Mouse (Mus musculus): ENCODE data around the gene Scarf1. TPM values are rescaled to one million over a fixed set of nuclear protein-coding genes. Genes with fewer than 3 reads are reported as not detected.

Gene Scarf1
- polyA plus RNA-seq, 1 experiment = 3.4 TPM

DNA sequence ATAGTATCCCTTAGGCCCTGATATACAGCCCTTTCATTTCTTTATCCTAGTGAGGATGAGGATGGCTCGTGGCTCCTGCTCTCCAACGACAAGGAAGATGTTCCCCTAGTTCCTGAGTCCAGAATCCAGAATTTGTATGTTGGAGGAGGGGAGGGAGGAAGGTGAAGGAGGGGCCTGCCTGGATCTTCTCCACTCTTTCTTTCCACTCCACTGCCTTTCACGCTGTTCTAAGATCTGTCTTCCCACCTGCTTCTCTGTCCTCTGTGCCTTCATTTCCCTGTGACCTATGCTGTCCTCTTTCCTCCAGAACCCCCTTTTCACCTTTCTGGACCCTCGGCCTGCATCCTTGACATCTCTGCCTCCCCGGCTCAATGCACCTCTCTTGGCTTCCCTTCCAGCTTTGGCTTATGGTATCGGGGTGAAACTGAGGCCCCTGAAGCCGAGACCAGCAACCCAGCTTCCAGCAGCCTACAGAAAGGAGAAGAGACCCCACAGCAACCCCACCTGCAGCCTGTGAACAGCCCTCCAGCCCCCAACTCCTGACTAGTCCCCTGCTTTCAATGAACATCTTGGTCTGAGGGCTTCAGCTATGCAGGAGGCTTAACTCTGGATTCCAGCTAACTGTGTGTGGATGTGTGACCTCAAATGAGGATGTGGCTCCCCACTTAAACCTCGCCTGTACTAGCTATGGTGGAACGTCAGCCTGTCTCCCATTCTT lies 880 bp upstream of the Scarf1 start:
- Histone ChIP-seq H3K4me3 (replicated peaks; ENCODE audit: insufficient read depth, low read depth, low read length) (no peak overlapping the region), H3K27ac (ENCODE audit: insufficient read depth, low read length) (no peak overlapping the region), H3K4me1 (ENCODE audit: control insufficient read depth, insufficient read depth, low read length) (peaks cover 4% of the 10 kb centered on the region; the same call in 1 of the 2 replicates), H3K27me3 (ENCODE audit: control insufficient read depth, insufficient read depth, low read length) (no peaks in the 10 kb centered on the region)
- WGBS = 70% methylated on average over 9 of the region's 9 CpGs
- no peak for DNase-seq
- TF ChIP-seq POLR2A (IDR thresholded peaks at IDR 0.05; ENCODE audit: borderline replicate concordance, insufficient read depth, low read length) (no peak), CTCF (IDR thresholded peaks at IDR 0.05; ENCODE audit: borderline replicate concordance, insufficient read depth, low read depth, low read length) (no peak)

DNA sequence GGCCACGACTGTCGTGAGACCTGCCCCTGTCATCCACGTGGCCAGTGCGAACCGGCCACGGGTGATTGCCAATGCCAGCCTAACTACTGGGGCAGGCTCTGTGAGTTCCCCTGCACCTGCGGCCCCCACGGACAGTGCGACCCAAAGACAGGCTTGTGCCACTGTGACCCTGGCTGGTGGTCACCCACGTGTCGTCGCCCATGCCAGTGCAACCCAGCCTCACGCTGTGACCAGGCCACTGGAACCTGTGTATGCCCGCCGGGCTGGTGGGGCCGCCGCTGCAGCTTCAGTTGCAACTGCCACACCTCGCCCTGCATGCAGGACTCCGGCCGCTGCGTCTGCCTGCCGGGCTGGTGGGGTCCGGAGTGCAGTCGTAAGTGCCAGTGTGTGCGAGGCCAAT lies 1.8 kb downstream of the Scarf1 start:
- WGBS = 88% methylated on average over 25 of the region's 25 CpGs
- H3K27ac ChIP-seq (ENCODE audit: insufficient read depth, low read length) = no peak overlapping the region
- peaks cover 4% of the 10 kb centered on the region; the same call in 1 of the 2 replicates for H3K4me1 ChIP-seq (ENCODE audit: control insufficient read depth, insufficient read depth, low read length)
- DNase-seq = no peak
- H3K27me3 ChIP-seq (ENCODE audit: control insufficient read depth, insufficient read depth, low read length) = no peaks in the 10 kb centered on the region
- H3K4me3 ChIP-seq (replicated peaks; ENCODE audit: insufficient read depth, low read depth, low read length) = no peak overlapping the region
- TF ChIP-seq POLR2A (IDR thresholded peaks at IDR 0.05; ENCODE audit: borderline replicate concordance, insufficient read depth, low read length) = no peak
- TF ChIP-seq CTCF (IDR thresholded peaks at IDR 0.05; ENCODE audit: borderline replicate concordance, insufficient read depth, low read depth, low read length) = no peak

DNA sequence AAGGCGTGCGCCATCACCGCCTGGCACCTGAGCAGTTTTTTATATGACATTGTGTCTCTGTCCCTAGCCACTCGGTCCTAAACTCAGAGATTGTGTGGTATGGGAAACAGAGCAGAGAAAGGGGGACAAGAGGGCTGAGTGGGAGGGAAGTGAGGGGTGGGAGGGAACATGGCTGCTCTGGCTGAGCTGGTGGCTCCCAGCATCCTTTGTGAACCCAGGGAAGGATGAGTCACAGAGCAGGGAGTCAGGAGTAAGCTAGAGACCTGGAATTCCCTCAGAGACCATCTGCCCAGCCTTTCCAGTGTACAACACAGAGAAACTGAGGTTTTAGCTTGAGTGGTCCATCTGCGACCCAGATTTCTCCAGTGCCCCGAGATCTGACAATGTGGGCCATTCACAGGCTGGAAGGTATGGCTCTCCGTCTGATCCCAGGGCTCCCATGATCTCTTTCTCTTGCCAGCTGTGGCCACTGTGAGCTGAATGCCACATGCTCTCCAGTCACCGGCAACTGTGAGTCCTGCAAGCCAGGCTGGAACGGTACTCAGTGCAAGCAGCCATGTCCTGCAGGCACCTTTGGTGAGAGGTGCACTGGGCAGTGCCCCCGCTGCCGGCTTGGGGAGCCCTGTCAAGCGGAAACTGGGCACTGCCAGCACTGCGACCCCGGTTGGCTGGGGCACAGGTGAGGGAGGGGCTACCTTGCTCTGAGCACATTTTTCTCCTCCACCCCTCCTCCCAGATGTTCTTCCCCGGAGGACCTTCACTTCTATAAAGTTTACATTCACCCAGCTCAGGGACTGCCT lies 6.7 kb downstream of the Scarf1 start:
- Histone ChIP-seq H3K27ac (ENCODE audit: insufficient read depth, low read length) (no peak overlapping the region), H3K27me3 (ENCODE audit: control insufficient read depth, insufficient read depth, low read length) (no peaks in the 10 kb centered on the region), H3K4me1 (ENCODE audit: control insufficient read depth, insufficient read depth, low read length) (no peaks in the 10 kb centered on the region; the same call in 1 of the 2 replicates), H3K4me3 (replicated peaks; ENCODE audit: insufficient read depth, low read depth, low read length) (no peak overlapping the region)
- DNase-seq = no peak
- TF ChIP-seq CTCF (IDR thresholded peaks at IDR 0.05; ENCODE audit: borderline replicate concordance, insufficient read depth, low read depth, low read length) (no peak), POLR2A (IDR thresholded peaks at IDR 0.05; ENCODE audit: borderline replicate concordance, insufficient read depth, low read length) (no peak)
- 57% methylated on average over 15 of the region's 15 CpGs for WGBS

DNA sequence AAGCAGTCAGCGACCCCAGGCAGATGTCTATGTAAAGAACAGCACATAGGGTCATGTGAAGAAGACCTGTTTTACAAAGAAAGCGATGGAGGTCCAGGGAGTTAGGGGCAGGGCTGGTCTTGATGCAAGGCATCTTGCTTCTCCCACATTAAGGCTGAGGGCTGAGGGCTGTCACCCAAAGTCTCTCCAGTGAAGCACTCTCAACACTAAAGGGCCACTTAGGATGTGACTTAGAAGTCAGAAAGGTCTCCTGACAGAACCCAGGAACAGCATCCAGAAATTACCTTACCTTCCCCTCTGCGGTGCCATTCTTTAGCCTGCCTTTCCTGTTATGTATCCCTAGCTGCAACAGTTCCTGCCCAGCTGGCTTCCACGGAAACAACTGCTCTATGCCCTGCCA lies 8.3 kb downstream of the Scarf1 start:
- H3K4me3 ChIP-seq (replicated peaks; ENCODE audit: insufficient read depth, low read depth, low read length) = no peak overlapping the region
- 78% methylated on average over 4 of the region's 4 CpGs for WGBS
- no peak overlapping the region for H3K27ac ChIP-seq (ENCODE audit: insufficient read depth, low read length)
- DNase-seq = no peak
- H3K4me1 ChIP-seq (ENCODE audit: control insufficient read depth, insufficient read depth, low read length) = peaks cover 11% of the 10 kb centered on the region
- no peak for TF ChIP-seq POLR2A (IDR thresholded peaks at IDR 0.05; ENCODE audit: borderline replicate concordance, insufficient read depth, low read length)
- TF ChIP-seq CTCF (IDR thresholded peaks at IDR 0.05; ENCODE audit: borderline replicate concordance, insufficient read depth, low read depth, low read length) = no peak
- no peaks in the 10 kb centered on the region for H3K27me3 ChIP-seq (ENCODE audit: control insufficient read depth, insufficient read depth, low read length)

DNA sequence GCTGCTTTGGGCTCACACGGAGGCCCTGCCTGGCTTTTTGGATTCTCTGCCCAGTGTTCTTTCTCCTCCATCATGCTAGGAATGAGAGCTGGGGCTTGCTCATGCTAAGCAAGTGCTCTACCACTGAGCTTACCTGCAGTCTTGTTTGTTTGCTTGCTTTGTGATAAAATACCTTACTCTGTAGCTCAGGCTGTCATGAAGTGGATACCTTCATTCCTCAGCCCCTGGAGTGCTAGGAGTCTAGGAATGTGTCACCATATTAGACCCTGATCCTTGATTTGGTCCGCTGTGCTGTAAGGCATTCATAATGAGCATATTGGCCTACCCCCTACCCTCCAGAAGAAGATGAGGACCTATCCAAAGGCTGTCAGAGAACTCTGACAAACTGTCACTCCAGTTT lies 9.5 kb downstream of the Scarf1 start:
- WGBS = 90% methylated on average over 2 of the region's 2 CpGs
- H3K27ac ChIP-seq (ENCODE audit: insufficient read depth, low read length) = no peak overlapping the region
- H3K4me3 ChIP-seq (replicated peaks; ENCODE audit: insufficient read depth, low read depth, low read length) = no peak overlapping the region
- no peak for TF ChIP-seq POLR2A (IDR thresholded peaks at IDR 0.05; ENCODE audit: borderline replicate concordance, insufficient read depth, low read length)
- TF ChIP-seq CTCF (IDR thresholded peaks at IDR 0.05; ENCODE audit: borderline replicate concordance, insufficient read depth, low read depth, low read length) = no peak
- DNase-seq = no peak
- H3K4me1 ChIP-seq (ENCODE audit: control insufficient read depth, insufficient read depth, low read length) = peaks cover 11% of the 10 kb centered on the region
- H3K27me3 ChIP-seq (ENCODE audit: control insufficient read depth, insufficient read depth, low read length) = no peaks in the 10 kb centered on the region

DNA sequence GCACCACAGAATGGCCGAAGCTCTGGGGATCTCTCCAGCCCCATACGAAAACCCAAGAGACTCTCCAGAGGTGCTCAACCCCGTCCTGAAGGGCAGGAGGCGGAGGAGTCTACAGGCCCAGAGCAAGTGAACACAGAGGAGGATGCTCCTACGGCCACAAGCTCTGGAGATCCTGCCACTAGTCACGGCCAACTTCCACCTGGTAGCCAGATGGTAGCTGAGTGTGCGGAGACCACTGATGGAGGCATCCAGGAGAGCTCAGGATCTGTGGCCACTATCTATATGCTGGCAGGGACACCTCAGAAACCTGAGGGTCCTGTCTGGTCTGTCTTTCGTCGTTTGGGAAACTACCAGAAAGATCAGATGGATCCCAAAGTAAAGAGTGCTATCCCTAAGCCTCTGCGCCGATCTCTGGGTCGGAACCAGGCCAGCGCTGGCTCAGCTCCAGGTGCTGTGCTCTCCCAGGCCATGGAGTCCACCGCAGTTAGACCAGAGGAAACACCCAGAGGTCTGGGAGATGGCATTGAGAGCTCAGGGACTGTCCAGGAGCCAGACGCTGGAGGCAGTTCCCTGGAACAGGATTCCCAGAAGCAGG lies 12.3 kb downstream of the Scarf1 start:
- 35% methylated on average over 15 of the region's 15 CpGs for WGBS
- DNase-seq = peak; percentile 80 to 82
- TF ChIP-seq POLR2A (IDR thresholded peaks at IDR 0.05; ENCODE audit: borderline replicate concordance, insufficient read depth, low read length) (no peak), CTCF (IDR thresholded peaks at IDR 0.05; ENCODE audit: borderline replicate concordance, insufficient read depth, low read depth, low read length) (no peak)
- Histone ChIP-seq H3K27me3 (ENCODE audit: control insufficient read depth, insufficient read depth, low read length) (no peaks in the 10 kb centered on the region), H3K4me1 (ENCODE audit: control insufficient read depth, insufficient read depth, low read length) (peaks cover 11% of the 10 kb centered on the region), H3K4me3 (replicated peaks; ENCODE audit: insufficient read depth, low read depth, low read length) (peak overlapping the region; percentile 37), H3K27ac (ENCODE audit: insufficient read depth, low read length) (peak overlapping the region; percentile 73)

DNA sequence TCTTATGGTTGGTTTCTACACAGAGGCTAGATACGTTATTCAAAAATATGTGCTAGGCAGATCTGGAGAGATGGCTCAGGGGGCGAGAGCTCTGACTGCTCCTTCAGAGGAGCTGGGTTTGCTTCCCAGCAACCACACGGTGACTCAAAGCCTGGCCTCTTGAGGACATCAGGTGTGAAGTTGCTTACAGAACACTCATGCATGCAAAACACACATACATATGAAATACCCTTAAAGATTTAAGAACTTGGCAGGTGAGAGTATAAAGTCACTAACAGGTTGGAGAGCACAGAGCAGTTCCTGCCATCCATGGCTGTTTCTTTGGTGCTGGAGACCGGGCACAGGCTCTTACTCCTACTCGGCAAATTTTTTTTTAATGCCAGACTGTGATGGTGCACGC lies 13.6 kb downstream of the Scarf1 start:
- Histone ChIP-seq H3K4me1 (ENCODE audit: control insufficient read depth, insufficient read depth, low read length) (peaks cover 11% of the 10 kb centered on the region), H3K27ac (ENCODE audit: insufficient read depth, low read length) (no peak overlapping the region), H3K27me3 (ENCODE audit: control insufficient read depth, insufficient read depth, low read length) (no peaks in the 10 kb centered on the region), H3K4me3 (replicated peaks; ENCODE audit: insufficient read depth, low read depth, low read length) (no peak overlapping the region)
- no peak for DNase-seq
- WGBS = 93% methylated on average over 6 of the region's 6 CpGs
- TF ChIP-seq CTCF (IDR thresholded peaks at IDR 0.05; ENCODE audit: borderline replicate concordance, insufficient read depth, low read depth, low read length) (no peak), POLR2A (IDR thresholded peaks at IDR 0.05; ENCODE audit: borderline replicate concordance, insufficient read depth, low read length) (no peak)

Data from cerebellum, adult 2 months (tissue).